Mouse (Mus musculus): ENCODE results near the gene Bicc1. TPM values are rescaled to one million over a fixed set of nuclear protein-coding genes. Genes with fewer than 3 reads are reported as not detected.

The Bicc1 gene
- polyA plus RNA-seq, 1 experiment from 2014 or later = 23.5 TPM

DNA sequence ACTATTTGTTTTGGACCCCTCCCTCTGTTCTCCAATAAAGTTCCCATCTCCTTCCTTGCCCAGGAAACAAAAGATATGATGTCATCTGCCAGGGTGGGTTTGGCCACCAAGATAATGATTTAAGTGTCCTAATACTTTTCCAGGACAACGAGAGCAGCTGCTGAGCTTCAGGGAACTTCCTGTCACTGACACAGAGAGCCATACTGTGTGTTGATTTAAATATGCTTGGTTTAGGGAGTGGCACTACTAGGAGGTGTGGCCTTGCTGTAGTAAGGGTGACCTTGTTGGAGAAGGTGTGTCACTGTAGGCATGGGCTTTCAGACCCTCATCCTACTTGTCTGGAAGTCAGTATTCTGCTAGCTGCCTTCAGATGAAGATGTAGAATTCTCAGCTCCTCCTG lies 281.5 kb downstream of the Bicc1 start:
- H3K9me3 ChIP-seq (ENCODE audit: control insufficient read depth, low read depth, low read length) = no peaks in the 10 kb centered on the region
- H3K4me1 ChIP-seq (ENCODE audit: control insufficient read depth, insufficient read depth, low read length) = no peaks in the 10 kb centered on the region
- no peak overlapping the region for H3K4me3 ChIP-seq (ENCODE audit: low read depth, low read length)
- H3K4me2 ChIP-seq (replicated peaks; ENCODE audit: low read depth, low read length) = no peak overlapping the region
- ATAC-seq (ENCODE audit: insufficient number of reproducible peaks, insufficient read depth, low FRiP score, low read depth) = no peak
- no peaks in the 10 kb centered on the region for H3K27me3 ChIP-seq (ENCODE audit: control insufficient read depth, insufficient read depth, low read length)
- H3K27ac ChIP-seq (ENCODE audit: low read length) = no peak overlapping the region
- 41% methylated on average over 1 of the region's 1 CpGs for WGBS
- H3K36me3 ChIP-seq (ENCODE audit: control insufficient read depth, insufficient read depth, low read length) = no peaks in the 10 kb centered on the region
- no peak overlapping the region for H3K9ac ChIP-seq (replicated peaks; ENCODE audit: low read depth, low read length)

DNA sequence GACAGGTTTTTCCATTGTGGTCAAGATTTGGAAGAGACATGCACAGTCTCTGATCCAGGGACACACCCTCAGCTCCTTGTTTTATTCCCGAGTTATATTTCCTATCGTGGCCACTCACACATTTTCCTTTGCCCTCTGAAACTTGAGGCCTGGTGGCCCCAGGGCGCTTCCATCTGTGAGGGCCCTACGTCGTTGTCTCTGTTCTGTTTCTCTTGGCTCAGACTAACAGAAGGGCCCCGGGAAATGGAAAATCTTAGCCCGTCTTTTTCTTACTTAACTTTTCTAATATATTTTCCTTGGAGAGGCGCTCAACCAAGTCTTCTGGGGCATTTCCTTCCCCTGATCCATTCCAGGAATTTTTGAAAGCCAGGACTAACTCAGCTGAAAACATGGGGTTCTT lies 281.9 kb downstream of the Bicc1 start:
- no peaks in the 10 kb centered on the region for H3K27me3 ChIP-seq (ENCODE audit: control insufficient read depth, insufficient read depth, low read length)
- no peaks in the 10 kb centered on the region for H3K9me3 ChIP-seq (ENCODE audit: control insufficient read depth, low read depth, low read length)
- H3K27ac ChIP-seq (ENCODE audit: low read length) = no peak overlapping the region
- no peak overlapping the region for H3K9ac ChIP-seq (replicated peaks; ENCODE audit: low read depth, low read length)
- no peak overlapping the region for H3K4me3 ChIP-seq (ENCODE audit: low read depth, low read length)
- no peak for ATAC-seq (ENCODE audit: insufficient number of reproducible peaks, insufficient read depth, low FRiP score, low read depth)
- 82% methylated on average over 8 of the region's 8 CpGs for WGBS
- H3K36me3 ChIP-seq (ENCODE audit: control insufficient read depth, insufficient read depth, low read length) = no peaks in the 10 kb centered on the region
- H3K4me2 ChIP-seq (replicated peaks; ENCODE audit: low read depth, low read length) = no peak overlapping the region
- H3K4me1 ChIP-seq (ENCODE audit: control insufficient read depth, insufficient read depth, low read length) = no peaks in the 10 kb centered on the region

DNA sequence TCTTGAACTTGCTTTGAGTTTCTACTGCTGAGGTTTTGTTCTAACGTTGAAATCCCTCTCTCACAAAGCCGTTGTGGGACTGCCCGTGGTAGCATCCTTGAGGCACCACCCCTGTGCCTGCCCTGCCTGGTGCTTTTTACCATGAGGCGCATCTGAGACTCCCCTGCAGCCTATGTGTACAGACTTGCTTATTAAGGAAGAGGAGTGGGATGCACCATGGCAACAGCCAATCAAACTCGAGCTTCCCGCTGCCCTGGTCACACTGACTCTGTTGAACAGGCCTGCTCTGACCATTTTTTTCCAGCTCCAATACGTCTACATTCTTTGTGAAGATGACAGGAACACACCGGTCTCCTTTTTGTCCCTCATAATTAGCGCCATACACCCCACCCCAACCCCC lies 283.0 kb downstream of the Bicc1 start:
- H3K27ac ChIP-seq (ENCODE audit: low read length) = no peak overlapping the region
- no peaks in the 10 kb centered on the region for H3K4me1 ChIP-seq (ENCODE audit: control insufficient read depth, insufficient read depth, low read length)
- 83% methylated on average over 9 of the region's 9 CpGs for WGBS
- H3K36me3 ChIP-seq (ENCODE audit: control insufficient read depth, insufficient read depth, low read length) = no peaks in the 10 kb centered on the region
- H3K9me3 ChIP-seq (ENCODE audit: control insufficient read depth, low read depth, low read length) = no peaks in the 10 kb centered on the region
- H3K9ac ChIP-seq (replicated peaks; ENCODE audit: low read depth, low read length) = no peak overlapping the region
- no peak overlapping the region for H3K4me3 ChIP-seq (ENCODE audit: low read depth, low read length)
- H3K4me2 ChIP-seq (replicated peaks; ENCODE audit: low read depth, low read length) = no peak overlapping the region
- H3K27me3 ChIP-seq (ENCODE audit: control insufficient read depth, insufficient read depth, low read length) = no peaks in the 10 kb centered on the region
- ATAC-seq (ENCODE audit: insufficient number of reproducible peaks, insufficient read depth, low FRiP score, low read depth) = no peak

DNA sequence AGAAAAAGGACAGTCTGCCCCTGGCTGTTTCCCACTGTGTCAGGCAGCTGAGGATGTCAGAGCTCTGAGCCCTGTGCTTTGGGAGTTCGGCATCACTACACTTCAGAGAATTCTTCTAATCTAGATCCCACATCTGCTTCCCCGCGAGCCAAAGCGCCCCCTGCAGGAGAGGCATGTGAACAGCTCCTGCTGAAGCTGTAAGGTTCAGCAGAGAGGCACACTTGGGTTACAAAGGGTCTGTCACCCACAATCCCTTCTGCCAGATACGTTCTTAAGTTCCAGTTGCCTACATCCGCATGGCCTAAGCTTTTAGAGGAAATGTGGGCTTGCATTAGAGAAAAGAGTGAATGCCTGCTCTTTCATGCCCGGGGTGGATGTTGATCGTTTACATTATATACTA lies 283.4 kb downstream of the Bicc1 start:
- 66% methylated on average over 8 of the region's 8 CpGs for WGBS
- Histone ChIP-seq H3K27ac (ENCODE audit: low read length) (no peak overlapping the region), H3K9me3 (ENCODE audit: control insufficient read depth, low read depth, low read length) (no peaks in the 10 kb centered on the region), H3K36me3 (ENCODE audit: control insufficient read depth, insufficient read depth, low read length) (no peaks in the 10 kb centered on the region), H3K4me3 (ENCODE audit: low read depth, low read length) (no peak overlapping the region), H3K27me3 (ENCODE audit: control insufficient read depth, insufficient read depth, low read length) (no peaks in the 10 kb centered on the region), H3K9ac (replicated peaks; ENCODE audit: low read depth, low read length) (no peak overlapping the region), H3K4me1 (ENCODE audit: control insufficient read depth, insufficient read depth, low read length) (no peaks in the 10 kb centered on the region), H3K4me2 (replicated peaks; ENCODE audit: low read depth, low read length) (no peak overlapping the region)
- ATAC-seq (ENCODE audit: insufficient number of reproducible peaks, insufficient read depth, low FRiP score, low read depth) = no peak

DNA sequence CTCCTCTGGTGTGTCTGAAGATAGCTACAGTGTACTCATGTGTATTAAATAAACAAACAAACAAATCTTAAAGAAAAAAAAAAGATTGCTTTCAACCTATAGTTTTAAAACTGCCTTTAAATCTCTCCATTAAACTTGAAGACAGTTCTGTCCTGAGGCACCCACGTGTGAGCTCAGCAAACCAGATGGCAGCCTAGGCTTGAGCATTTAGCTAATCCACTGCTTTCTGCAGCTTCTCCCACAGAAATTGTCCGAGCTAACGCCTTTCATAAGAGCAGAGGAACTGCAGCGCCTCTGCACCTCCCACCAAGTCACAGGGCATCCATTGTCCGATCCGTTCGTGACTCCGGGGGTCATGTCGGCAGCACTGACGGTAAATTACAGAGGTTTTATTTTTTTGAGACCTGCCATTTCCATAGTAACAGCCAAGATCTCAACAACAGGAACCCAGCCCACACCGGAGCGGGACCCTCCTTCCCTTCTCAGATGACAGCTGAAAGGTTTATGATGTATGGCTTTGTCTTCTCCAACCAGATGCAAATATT lies 284.4 kb downstream of the Bicc1 start:
- no peak overlapping the region for H3K4me2 ChIP-seq (replicated peaks; ENCODE audit: low read depth, low read length)
- H3K36me3 ChIP-seq (ENCODE audit: control insufficient read depth, insufficient read depth, low read length) = no peaks in the 10 kb centered on the region
- ATAC-seq (ENCODE audit: insufficient number of reproducible peaks, insufficient read depth, low FRiP score, low read depth) = no peak

More for the DNA sequence above, 284.4 kb downstream of the Bicc1 start:
- H3K9ac ChIP-seq (replicated peaks; ENCODE audit: low read depth, low read length) = no peak overlapping the region
- 48% methylated on average over 12 of the region's 12 CpGs for WGBS
- H3K4me1 ChIP-seq (ENCODE audit: control insufficient read depth, insufficient read depth, low read length) = no peaks in the 10 kb centered on the region
- no peak overlapping the region for H3K4me3 ChIP-seq (ENCODE audit: low read depth, low read length)
- no peaks in the 10 kb centered on the region for H3K9me3 ChIP-seq (ENCODE audit: control insufficient read depth, low read depth, low read length)
- no peak overlapping the region for H3K27ac ChIP-seq (ENCODE audit: low read length)
- no peaks in the 10 kb centered on the region for H3K27me3 ChIP-seq (ENCODE audit: control insufficient read depth, insufficient read depth, low read length)

Other genes with a start within 250 kb of the Bicc1 start
- 74.6 and 76.3 TPM in 2 replicates for gene Tfam, start 78.6 kb upstream of the Bicc1 start, polyA plus RNA-seq (2014; fragmentation: Nextera tagmentation; extraction: Ambion mirVana)
- 72.0 and 76.0 TPM in 2 replicates for gene Ube2d1, start 125.6 kb upstream of the Bicc1 start, polyA plus RNA-seq (2014; fragmentation: Nextera tagmentation; extraction: Ambion mirVana)
- 90.4 and 94.1 TPM in 2 replicates for gene Cisd1, start 185.3 kb upstream of the Bicc1 start, polyA plus RNA-seq (2014; fragmentation: Nextera tagmentation; extraction: Ambion mirVana)
- 11.2 and 12.1 TPM in 2 replicates for gene Ipmk, start 188.1 kb upstream of the Bicc1 start, polyA plus RNA-seq (2014; fragmentation: Nextera tagmentation; extraction: Ambion mirVana)

Measured in stomach, embryonic 14.5 days (tissue).